Mouse (Mus musculus) c-Kit-negative CD71-positive TER-119-positive erythroid progenitor cells, embryonic 14.5 days (primary cell): ENCODE results near the gene Trpv1.

ENCODE experiments used
- DNase-seq: peaks from one replicate; pipeline ENCODE4 v3.0.0-alpha.2; 2013; ENCODE audit warnings: low read depth, low spot score

Trpv1 gene

DNA sequence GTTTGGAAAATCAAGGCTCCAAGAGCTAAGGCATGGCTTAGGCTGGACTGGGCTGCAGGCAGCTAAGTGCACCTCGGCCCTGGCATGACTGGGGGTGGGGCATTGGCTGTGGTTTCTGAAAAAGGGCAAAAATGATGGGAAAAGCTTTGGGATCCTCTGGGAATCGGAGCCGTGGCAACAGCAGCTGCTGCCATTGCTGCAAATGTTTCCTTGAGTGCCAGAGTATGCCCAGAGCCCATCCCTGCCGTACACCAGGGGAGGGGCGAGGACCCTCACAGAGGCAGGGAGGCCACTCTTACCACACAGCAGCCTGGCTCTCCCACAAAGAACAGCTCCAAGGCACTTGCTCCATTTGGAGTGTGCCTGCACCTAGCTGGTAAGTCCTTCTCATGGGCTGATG is at the start of gene Trpv1:
Gene Trpv1, plus strand, starts transcription at position 301 of the 400 bp plus-strand sequence.
- DNase-seq: no peak

DNA sequence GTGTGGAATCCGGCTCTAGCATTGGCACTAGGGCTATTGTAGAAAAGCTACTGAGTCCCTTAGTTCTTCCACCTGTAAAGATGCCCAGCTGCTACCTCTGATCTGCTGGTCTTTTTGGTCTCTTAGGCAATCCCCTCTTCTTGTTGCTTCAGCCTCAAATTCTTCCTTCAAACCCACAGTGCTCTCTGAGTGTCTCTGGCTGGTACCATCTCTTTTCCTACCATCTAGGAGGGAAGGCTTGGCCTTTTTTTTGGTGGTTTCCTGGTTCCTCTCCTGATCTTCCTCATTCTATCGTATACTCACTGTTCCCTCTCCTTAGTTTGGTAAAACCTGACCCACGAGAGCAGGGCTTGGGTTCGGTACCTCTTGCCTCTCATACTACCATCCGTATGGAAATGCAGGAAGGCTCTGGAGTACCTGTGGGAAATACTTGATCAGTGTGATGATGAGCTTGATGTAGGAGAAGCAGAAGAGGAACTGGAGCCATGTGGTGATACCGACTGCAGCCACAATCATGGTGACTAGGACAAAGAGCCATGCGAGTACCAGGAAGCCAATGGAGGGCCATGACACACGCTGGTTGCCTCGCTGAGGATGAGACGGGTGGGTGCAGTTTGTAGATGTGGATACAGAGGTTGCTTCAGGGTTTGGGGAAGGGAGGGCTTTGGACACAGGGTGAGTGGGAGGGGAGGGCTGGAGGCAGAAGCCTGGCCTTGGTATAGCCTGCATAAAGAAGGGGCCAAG is 48.0 kb upstream of the Trpv1 start:
- no peak for DNase-seq

DNA sequence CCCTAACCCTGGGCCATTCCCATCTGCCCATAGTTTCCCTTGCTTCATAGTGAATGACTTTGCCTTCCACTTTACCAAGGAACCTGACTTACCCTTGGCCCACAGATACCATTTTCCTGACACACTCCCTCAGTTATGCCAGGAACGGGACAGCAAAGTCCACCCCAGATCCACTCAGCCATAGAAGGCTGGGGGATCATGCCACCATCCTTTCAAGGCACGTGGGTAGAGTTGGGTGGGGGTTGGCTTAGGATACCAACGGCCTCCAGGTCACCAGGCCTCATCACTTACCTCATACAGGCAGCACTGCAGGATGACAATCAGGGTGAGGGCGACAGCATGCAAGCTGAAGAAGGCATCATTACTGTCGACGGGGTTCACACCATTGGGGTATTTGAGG is 46.9 kb upstream of the Trpv1 start:
- no peak for DNase-seq

DNA sequence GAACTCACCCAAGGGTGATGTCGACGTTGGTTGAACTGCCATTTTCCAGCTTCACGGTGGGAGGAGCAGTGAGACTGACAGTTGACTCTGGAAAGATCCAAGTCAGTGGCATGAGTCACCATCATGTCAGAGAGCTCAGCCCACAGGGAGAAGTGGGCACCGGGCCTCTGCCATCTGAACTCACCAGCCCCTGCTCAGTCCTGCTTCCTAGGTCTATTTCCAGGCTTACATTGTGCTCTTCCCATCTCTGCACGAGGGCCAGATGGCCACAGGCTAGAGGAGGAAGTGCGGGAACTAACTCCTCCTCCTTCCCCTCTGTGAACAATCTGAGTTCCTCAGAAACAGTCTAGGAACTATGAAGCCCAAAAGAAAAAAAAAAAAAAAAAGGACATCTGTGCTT is 41.0 kb upstream of the Trpv1 start:
- no peak for DNase-seq

DNA sequence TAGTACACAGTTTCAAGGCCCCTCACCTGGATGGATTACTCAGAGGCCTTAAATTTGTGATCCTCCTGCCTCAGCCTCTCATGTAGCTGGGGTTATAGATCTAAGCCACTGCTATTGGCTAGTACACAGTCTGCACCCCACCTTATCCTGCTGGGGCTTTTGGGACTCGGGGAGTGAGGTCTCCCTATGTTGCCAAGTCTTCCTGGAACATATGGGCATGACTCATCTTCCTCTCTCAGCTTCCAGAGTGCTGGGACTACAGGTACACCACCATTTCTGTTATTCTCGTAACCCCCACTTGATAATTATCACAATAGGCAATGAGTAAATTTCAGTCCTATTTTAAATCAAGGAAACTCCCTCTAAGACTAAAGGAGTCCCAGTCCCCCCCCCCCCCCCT is 39.6 kb upstream of the Trpv1 start:
- DNase-seq: no peak

DNA sequence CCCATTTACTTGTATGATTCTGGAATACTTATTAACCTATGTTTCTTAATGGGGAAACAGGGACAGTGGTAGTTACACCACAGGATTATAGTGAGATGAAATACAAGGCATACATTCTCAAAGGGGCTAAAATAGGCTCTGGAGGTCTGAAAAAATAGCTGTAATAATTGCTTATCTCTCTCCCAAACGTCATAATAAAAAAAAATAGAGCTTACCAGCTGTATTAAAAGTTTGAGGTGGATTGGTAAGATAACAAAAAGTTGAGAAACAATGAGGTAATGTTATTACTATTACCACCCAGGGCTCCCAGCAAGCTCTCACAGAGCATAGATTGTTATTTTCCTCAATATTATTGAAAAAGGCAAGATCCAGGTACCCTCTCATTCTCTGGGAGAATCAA is 35.9 kb upstream of the Trpv1 start:
- DNase-seq: no peak

DNA sequence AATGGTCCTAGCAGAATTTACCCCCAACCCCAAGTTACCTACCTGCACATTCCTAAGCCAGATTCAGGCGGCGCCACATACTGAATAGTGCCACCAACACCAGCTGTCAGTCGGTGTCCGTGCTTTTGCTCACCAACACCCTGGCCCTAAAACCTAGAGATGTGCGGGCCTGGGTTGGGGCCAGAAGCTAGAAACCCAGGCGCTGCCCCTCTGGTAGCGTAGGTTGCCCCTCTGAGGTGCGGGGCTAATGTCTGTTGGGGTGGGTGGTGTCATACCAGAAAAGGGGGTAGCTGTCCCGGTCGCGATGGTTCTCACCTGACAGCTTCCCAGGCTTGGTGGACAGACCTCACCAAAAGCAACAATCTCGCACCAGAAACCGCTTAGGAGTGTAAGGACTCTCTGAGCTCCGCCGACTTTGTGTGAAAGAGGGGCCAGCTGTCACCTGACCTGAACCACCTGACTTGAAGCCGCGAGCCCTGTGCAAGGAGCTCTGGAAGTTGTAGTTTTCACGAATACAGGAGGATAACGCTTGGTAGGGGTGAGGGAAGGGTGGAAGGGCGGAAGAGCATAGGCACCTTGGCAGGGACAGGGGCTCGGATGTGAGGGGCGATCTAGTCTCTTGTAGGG is 35.4 kb upstream of the Trpv1 start, which contains the start of gene Ctns:
Gene Ctns, minus strand, starts transcription at position 440 of the 627 bp plus-strand sequence.
- DNase-seq: peak; percentile 80

DNA sequence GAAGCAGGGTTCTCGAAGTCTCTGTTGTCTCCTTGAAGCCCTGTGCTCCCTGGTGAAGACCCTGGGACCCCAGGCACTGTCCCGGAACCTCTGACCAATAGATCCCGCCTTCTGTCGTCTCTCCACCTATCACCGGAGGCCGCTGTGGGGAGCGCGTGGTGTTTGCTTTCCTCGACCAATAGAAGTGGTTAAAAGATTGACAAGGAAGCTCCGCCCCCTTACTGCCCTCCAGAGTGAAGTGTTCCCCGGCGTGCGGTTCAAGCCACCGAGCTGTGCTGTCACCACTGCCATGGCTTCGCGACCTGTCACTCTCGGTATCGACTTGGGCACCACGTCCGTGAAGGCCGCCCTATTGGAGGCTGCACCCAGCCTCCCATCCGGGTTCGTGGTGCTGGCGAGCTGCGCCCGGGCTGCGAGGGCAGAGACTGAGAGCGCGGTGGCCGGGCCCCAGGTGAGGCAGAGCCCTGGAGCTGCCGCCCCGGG is 34.8 kb upstream of the Trpv1 start, which contains the start of gene Shpk:
Gene Shpk, plus strand, starts transcription at position 231 of the 483 bp plus-strand sequence.
- peak; percentile 95 for DNase-seq

DNA sequence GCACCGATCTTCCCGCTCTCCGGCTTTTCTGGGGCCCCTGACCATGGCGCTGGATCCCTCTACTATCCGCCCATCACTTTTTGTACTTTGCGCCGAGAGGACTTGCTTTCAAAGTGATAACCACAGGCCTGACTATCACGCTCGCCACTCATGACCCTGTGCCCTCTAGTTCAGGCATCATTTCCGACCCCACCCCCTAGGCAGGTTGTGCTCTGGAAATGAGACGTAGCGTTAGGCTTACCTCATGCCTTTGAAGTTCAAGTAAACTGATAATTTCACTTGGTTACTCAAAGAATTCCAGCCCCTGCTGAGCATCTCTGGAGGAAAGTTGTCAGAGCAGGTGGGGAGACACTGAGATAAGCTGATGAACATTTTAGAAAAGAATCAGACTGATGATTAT is 34.2 kb upstream of the Trpv1 start:
- DNase-seq: no peak

DNA sequence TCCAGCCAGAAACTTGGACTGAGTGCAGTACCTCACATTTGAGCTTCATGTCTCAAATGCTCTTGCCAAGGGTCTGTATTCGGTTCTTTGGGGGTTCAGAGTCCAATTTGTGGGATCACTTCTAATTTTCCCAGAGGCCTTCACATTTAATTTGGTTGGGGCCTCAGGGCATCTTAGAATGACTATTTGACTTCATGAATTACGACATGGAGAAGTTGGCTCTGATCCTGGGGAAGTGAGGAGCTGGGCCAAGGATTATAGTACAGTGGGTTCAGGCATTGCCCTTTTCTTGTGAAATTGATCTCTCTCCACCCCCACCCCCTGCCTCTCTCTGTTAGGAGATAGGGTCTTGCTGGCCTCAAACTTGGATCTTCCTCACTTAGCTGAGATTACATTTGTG is 33.1 kb upstream of the Trpv1 start:
- DNase-seq: no peak

DNA sequence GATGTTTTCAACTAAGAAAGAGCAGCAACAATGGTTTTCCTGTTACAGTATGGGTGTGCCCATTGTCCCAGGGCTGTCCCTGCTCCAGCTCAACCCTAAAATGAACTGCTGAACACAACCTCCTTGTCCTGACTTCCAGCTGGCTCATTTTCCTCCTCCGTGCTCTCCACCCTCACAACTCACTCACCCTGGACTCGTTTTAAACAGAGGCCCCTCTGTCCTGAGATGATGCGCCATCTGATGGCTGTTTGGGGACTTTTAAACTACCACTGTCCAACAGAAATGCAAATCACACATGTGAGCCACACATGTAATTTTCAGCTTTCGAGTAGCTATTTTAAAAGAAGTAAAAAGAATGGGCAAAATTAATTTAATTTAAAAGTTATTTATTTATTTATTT is 32.5 kb upstream of the Trpv1 start:
- no peak for DNase-seq

DNA sequence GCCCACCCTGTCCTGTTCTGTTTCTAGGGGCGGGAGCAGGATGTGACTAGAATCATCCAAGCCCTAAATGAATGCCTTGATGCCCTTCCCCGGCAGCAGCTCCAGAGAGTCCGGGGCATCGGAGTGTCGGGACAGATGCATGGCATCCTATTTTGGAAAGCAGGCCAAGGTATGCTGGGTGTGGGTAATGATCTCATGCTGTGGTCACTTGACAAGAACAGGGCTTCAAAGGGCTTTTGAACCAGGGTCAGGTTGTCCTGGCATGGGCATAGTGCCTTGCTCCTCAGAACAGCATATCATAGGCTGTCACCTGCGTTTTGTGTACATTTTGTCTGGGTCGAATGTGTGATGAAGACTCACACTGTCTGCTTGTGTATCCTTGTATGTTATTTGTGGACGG is 30.2 kb upstream of the Trpv1 start:
- DNase-seq: no peak

DNA sequence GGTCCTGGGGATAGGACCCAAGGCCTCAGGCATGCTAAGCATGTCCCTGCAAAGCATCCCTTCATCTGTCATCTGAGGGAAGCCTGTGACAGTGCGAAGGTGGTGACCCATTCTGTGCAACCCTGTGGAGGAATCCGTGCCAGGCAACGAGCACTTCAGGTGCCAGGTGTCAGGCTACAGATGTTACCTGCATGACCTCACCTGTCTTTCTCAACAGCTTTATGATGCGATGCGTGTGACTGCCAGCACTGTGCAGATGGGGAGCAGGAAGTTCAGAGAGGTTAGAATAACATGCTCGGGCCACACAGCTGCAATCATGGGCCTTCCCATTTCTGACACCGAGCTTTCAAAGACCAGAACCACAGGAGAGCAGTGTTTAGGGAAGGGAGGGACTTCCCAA is 28.9 kb upstream of the Trpv1 start:
- DNase-seq: no peak

DNA sequence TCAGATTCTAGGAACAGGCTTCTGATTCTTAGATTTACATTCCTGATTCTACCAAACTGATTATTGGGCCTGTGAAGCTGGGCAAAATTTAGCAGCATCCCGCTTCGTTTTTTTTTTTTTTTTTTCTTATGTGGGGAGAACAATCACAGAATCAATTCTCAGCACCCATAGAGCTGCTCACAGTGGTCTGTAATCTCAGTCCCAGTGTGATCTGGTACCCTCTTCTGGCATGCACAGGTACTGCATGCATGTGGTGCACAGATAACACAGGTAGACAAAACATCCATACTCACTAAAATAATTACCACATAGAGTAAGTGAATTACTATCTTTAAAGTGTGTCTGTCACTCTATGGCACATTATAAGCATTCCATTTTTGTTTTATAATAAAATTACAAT is 26.5 kb upstream of the Trpv1 start:
- peak; percentile 15 for DNase-seq

DNA sequence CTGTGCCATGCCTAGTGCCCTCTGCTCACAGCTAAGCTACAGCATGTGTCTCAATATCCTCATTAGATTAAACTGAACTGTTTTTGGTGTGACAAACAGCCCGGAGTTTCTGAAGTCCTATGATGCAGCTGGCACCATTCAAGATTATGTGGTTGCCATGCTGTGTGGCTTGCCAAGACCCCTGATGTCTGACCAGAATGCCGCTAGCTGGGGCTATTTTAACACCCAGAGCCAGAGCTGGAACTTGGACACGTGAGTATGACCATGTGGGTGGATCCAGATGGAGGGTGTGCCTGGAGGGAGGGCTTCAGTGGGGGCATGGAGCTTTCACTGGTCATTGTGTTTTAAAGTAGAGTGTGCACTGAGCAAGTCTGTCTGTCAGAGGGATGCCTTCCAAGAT is 20.1 kb upstream of the Trpv1 start:
- no peak for DNase-seq

DNA sequence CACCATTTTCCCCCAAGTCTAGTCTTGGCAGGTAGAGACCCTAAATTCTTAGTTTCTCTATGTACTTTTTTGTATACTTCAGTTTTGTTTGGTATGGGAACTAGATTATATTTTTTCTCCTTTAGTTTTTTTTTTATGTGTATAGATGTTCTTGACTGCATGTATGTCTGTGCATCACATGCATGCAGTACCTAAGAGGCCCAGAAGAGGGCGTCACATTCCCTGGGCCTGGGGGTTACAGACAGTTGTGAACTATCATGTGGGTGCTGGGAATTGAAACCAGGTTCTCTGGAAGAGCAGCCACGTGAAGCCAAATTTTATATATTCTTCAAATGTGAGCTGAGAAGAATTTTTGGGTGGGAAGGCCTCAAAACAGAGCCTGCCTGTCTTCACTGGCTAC is 14.4 kb upstream of the Trpv1 start:
- no peak for DNase-seq

DNA sequence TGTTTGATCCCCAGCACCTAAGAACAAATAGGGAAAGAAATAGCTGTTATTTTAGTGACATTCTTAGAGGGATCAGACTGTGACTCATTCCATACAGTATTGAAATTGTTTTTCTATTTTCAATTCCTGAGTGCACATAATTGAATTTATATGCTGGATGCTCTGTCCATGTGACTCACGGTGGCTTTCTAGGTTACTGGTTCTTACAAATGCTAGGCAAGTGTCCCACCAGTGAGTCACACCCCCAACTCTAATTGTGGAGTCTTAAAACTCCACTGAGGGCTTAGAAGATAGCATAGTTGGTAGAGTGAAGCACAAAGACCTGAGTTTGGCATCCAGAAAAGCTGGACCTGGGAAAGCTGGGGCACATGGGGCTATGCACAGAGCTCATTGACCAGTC is 13.4 kb upstream of the Trpv1 start:
- no peak for DNase-seq

DNA sequence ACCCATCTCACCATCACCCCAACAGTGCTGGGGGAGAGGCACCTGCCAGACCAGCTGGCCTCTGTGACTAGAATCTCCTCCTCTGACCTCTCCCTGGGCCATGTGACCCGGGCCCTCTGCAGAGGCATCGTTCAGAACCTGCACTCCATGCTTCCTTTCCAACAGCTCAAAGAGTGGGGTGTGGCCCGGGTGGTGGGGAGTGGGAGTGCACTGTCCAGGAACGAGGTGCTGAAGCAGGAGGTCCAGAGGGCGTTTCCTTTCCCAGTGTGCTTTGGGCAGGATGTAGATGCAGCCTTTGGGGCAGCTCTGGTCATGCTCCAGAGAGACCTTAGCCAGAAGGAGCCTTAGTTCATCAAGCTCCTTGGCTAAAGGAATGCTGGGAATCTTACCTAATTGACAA is 11.2 kb upstream of the Trpv1 start:
- no peak for DNase-seq

DNA sequence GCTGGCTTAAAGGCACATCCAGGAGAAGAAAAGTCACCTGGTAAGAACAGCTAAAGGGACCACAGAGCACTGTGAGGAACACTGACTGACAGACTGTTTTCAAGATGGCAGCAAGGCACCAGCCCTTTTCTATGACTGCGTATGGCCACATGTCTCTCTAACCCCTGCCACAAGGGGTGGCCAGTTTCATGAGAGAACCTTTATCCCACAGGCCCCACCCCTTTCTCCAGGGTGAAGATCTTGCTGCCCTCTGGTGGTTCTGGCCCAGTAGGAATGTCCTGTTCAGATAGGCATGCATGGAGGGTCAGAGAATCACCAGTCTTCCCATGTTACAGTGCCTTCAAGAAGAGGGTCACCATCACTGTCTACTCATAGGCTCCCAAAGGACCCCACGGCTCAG is 10.1 kb upstream of the Trpv1 start:
- no peak for DNase-seq

DNA sequence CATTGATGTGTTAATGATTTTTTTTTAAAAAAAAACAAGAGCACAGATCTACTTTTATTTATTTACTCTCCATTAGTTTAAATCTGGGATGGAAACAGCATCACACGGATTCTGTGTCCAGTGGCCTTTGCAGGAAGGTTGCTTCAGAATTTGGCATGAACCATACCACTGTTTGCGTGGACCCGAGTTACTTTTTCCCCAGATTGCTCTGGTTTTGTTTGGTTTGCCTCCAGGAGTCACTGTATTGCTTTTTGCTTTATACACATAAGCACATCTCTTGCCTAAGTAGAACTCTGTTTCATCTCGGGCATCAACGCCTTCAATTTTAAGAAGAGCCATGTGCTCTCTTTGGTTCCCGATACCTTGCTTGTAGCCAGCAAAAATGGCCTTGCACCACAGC is 8.2 kb upstream of the Trpv1 start:
- no peak for DNase-seq

DNA sequence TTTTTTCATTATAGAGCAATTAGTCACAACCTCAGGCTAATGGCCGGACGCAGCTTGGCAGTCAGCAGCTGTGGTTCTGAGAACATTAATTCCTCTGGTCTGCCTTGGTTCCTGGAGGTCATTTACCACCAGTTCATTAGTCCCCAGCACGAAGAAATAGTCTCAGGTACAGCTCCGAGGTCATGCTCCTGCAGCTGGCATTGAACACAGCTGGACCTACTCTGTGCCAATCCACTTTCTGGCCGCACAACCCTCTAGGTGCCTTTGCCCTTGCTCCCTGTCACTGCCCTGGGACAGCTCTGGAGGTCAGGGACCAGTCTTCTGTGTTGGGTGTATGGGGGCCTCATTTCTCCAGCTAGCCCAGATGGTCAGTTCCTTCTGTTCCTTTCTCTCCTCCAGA is 5.2 kb upstream of the Trpv1 start:
- no peak for DNase-seq

DNA sequence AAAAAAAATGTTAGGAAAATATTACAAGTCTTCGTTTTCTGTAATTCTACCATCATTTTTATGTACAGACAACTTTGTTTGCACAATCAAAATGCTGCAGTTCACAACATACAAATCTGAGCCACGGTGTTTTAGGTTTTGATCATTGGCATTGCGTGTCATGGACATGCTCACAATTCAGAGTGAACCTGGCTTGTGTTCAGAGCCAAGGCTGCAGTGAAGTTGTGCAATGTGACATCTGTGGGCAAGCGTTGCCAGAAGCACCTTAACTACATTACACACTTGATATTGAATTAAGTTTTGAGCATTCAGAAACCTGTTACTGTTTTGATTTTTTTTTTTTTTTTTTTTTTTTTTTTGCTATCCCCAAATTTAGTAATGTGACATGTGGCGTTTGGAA is 4.0 kb upstream of the Trpv1 start:
- DNase-seq: no peak

DNA sequence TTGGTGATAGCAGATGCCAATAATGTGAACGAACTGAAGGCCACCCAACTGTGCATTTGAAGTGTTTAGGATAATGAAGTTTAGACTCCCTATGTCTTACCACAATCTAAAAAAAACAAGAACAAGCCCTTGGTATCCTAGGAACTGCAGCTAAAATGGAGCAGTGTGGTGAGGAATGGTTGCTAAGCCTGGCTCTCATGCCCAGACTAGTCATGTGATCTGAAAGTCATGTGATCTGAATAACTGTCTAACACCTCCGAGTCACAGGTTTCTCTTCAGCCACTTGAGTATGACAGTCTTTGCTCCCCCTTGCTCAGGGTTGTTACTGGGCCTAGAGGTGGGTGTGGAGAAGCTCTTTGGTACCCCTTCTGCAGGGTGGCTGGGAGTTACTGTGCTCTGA is 1.6 kb upstream of the Trpv1 start:
- DNase-seq: no peak
